Mouse (Mus musculus) limb, embryonic 11.5 days (tissue): ENCODE results near the gene Taf3. TPM values are rescaled to one million over a fixed set of nuclear protein-coding genes. Genes with fewer than 3 reads are reported as not detected.

Experiments
- ATAC-seq: fragments of 200-750 bp; cut with Nextera tagmentation; 2 replicates; pipeline ENCODE4 v1.8.0; 2017; ENCODE audit warnings: low read depth; ENCODE audit not compliant: insufficient number of reproducible peaks, low FRiP score, low TSS enrichment
- DNase-seq: peaks from one replicate; pipeline ENCODE4 v3.0.0-alpha.2; 2015; ENCODE audit warnings: low spot score
- H3K27ac ChIP-seq: fragments of 300-500 bp; sonication (generic); replicated peaks from 2 replicates; pipeline ENCODE4 v1.5.1; 2014; ENCODE audit warnings: low read depth, mild to moderate bottlenecking, low read length
- H3K27me3 ChIP-seq: fragments of 300-500 bp; sonication (generic); 2 replicates; pipeline ENCODE4 v1.6.1; 2014; ENCODE audit warnings: mild to moderate bottlenecking, low read length, mixed read lengths; ENCODE audit not compliant: control insufficient read depth, insufficient read depth
- H3K36me3 ChIP-seq: fragments of 300-500 bp; sonication (generic); 2 replicates; pipeline ENCODE4 v1.6.1; 2014; ENCODE audit warnings: mild to moderate bottlenecking, low read length, moderate library complexity, mixed read lengths; ENCODE audit not compliant: control insufficient read depth, insufficient read depth
- H3K4me1 ChIP-seq: fragments of 300-500 bp; sonication (generic); 2 replicates; pipeline ENCODE4 v1.6.1; 2014; ENCODE audit warnings: low read length, mixed read lengths; ENCODE audit not compliant: control insufficient read depth, insufficient read depth
- H3K4me2 ChIP-seq: fragments of 300-500 bp; sonication (generic); 2 replicates; pipeline ENCODE4 v1.6.1; 2014; ENCODE audit warnings: low read depth, mild to moderate bottlenecking, moderate library complexity; ENCODE audit not compliant: severe bottlenecking
- H3K4me3 ChIP-seq: fragments of 300-500 bp; sonication (generic); 2 replicates; pipeline ENCODE4 v1.5.1; 2014; ENCODE audit warnings: low read depth, low read length
- H3K9ac ChIP-seq: fragments of 300-500 bp; sonication (generic); 2 replicates; pipeline ENCODE4 v1.6.1; 2014; ENCODE audit warnings: mild to moderate bottlenecking, low read length
- H3K9me3 ChIP-seq: fragments of 300-500 bp; sonication (generic); 2 replicates; pipeline ENCODE4 v1.6.1; 2016; ENCODE audit warnings: low read length; ENCODE audit not compliant: control insufficient read depth
- WGBS: fragments of 180-500 bp; shearing (Covaris S2); extraction: QIAGEN DNeasy Blood & Tissue Kit; methylation state at CpG from one replicate; pipeline ENCODE4 v1.1.7; 2014; 5-methylcytosine and 5-hydroxymethylcytosine counted together
- polyA plus RNA-seq: library from polyadenylated mRNA; unstranded; fragments of >200 nt; fragmentation: Nextera tagmentation; extraction: Ambion mirVana; gene quantifications from 2 replicates; pipeline ENCODE4 v1.2.1, GENCODE M21; 2014

Gene Taf3
- polyA plus RNA-seq, 1 experiment from 2014 or later = 17.3 TPM

DNA sequence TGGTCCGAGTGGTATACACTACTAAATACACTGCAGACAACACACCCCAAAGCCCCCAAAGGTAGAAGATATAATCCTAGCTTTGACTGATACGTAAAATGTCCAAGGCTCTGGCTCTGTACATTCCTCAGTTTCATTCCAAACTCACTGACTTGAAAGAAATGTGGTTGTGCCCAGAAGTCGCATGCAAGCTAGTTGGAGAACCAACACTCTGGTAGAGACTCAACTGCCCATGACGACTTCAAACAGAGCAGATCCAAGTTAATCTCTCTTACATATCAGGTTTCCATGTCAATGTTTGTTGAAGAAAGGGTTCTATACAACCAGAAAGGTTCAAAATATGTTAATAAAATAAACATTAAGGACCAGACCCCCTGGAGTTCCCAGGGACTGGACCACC, 60.1 kb downstream of the Taf3 start:
- Histone ChIP-seq H3K9me3 (no peaks in the 10 kb centered on the region), H3K9ac (no peak overlapping the region), H3K4me2 (no peak overlapping the region), H3K4me3 (no peak overlapping the region), H3K27me3 (no peaks in the 10 kb centered on the region), H3K36me3 (no peaks in the 10 kb centered on the region), H3K4me1 (peaks cover 10% of the 10 kb centered on the region; the same call in 1 of the 2 replicates), H3K27ac (no peak overlapping the region)
- no peak for DNase-seq
- WGBS = 90% methylated on average over 4 of the region's 4 CpGs
- no peak for ATAC-seq

GRCm38 (mm10) chr2:9985979-9986447, 62.4 kb downstream of the Taf3 start:
- H3K4me2 ChIP-seq = no peak overlapping the region
- no peak for DNase-seq
- H3K27me3 ChIP-seq = no peaks in the 10 kb centered on the region
- ATAC-seq = no peak
- H3K9ac ChIP-seq = no peak overlapping the region
- no peaks in the 10 kb centered on the region for H3K36me3 ChIP-seq
- H3K4me3 ChIP-seq = no peak overlapping the region
- WGBS = 3% methylated on average over 6 of the region's 6 CpGs
- no peaks in the 10 kb centered on the region for H3K9me3 ChIP-seq
- peaks cover 16% of the 10 kb centered on the region for H3K4me1 ChIP-seq
- no peak overlapping the region for H3K27ac ChIP-seq

DNA sequence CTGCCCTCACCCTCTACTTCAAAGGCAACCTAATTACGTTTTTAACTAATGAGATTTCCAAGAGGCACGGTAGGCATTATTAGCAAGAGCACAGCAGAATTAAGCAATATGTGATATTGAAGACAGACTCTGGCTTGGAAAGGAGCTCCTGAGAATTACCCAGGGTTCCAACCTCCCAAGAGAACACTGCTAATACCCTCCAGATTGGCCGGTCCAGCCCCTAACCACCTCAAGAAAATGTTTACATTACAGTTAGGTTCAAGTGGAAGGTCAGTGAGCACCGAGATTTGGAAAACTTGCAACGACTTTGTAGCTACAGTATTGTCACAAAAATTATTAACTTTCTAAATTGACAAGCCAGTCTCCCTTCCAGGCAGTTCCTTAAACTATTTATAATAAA, 66.0 kb downstream of the Taf3 start:
- ATAC-seq = no peak
- Histone ChIP-seq H3K36me3 (no peaks in the 10 kb centered on the region), H3K9me3 (no peaks in the 10 kb centered on the region), H3K27me3 (no peaks in the 10 kb centered on the region), H3K4me3 (no peak overlapping the region), H3K4me2 (no peak overlapping the region), H3K9ac (no peak overlapping the region), H3K27ac (no peak overlapping the region), H3K4me1 (peaks cover 12% of the 10 kb centered on the region)
- 5% methylated on average over 5 of the region's 5 CpGs for WGBS
- peak; percentile 38 for DNase-seq

- WGBS = 81% methylated on average over 3 of the region's 3 CpGs
These were observed 76.5 kb downstream of the Taf3 start for GRCm38 (mm10) chr2:9971927-9972326.

DNA sequence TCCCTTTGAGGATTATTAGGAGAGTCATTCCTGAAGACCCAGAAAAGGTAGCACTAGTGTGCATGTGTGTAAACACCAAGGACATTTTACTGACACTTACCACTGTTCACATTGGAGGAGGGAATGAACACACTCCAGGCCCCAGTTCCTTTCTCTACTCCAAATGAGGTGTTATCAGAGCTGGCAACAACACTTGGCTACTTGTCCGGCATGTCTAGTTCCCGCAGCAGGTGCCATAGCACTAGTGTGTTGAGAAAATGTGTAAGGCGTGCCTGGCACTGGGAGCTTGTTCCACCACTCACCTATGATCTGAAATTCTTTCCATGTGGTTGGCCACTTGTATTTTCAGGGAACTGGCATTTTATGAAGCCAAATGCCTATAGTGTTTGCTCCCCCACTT, 77.8 kb downstream of the Taf3 start:
- H3K36me3 ChIP-seq = no peaks in the 10 kb centered on the region
- H3K27me3 ChIP-seq = no peaks in the 10 kb centered on the region
- WGBS = 90% methylated on average over 3 of the region's 3 CpGs
- H3K4me2 ChIP-seq = no peak overlapping the region
- H3K27ac ChIP-seq = no peak overlapping the region
- DNase-seq (no peak), ATAC-seq (no peak)
- no peak overlapping the region for H3K4me3 ChIP-seq
- no peaks in the 10 kb centered on the region for H3K4me1 ChIP-seq
- H3K9me3 ChIP-seq = no peaks in the 10 kb centered on the region
- H3K9ac ChIP-seq = no peak overlapping the region

More at GRCm38 (mm10) chr2:9971927-9972326, 76.5 kb downstream of the Taf3 start:
- no peaks in the 10 kb centered on the region for H3K9me3 ChIP-seq
- H3K4me3 ChIP-seq = no peak overlapping the region
- no peaks in the 10 kb centered on the region for H3K27me3 ChIP-seq
- H3K36me3 ChIP-seq = no peaks in the 10 kb centered on the region
- H3K4me2 ChIP-seq = no peak overlapping the region
- H3K9ac ChIP-seq = no peak overlapping the region
- DNase-seq = no peak
- no peaks in the 10 kb centered on the region for H3K4me1 ChIP-seq
- H3K27ac ChIP-seq = no peak overlapping the region
- no peak for ATAC-seq

DNA sequence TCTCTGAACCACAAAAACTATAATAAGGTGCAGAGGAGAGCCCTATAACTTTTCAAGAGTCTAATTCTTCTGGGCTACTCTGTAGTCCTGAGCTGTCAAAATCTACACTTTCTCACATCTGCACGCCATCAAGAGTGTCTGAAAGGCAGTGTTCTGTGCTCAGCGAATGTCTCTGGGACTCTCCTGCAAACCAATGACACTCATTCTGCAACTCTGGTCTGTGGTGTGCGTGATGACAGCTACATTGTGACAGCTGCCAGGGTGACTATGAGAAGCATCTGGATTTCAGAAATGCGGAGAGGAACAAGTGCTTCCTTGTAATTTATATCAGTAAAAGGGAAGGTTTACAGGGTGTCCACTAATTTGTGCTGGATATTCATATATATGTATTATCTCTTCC, 78.2 kb downstream of the Taf3 start:
- WGBS = 52% methylated on average over 4 of the region's 4 CpGs
- H3K9me3 ChIP-seq = no peaks in the 10 kb centered on the region

DNA sequence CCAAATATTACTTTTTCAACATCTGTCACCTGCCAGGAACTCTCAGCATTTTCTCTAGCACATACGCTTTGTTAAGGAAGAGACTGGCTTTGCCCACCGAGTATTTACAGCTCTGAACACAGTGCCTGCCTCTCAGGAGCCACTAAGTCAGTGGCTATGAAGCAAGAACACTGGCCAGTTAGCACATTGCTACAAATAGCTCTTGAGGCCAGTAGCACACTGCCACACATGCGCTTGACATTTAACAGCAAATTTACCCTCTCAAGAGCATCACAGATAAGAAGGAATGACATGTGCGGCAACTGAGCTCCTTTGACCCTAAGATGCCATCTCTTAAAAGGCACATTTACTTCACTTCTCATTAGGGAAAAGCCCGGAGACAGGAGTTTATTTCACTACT, 78.7 kb downstream of the Taf3 start:
- H3K27ac ChIP-seq = no peak overlapping the region
- H3K9ac ChIP-seq = no peak overlapping the region
- no peak overlapping the region for H3K4me3 ChIP-seq
- DNase-seq (no peak), ATAC-seq (no peak)
- H3K4me2 ChIP-seq = no peak overlapping the region
- H3K4me1 ChIP-seq = no peaks in the 10 kb centered on the region
- H3K9me3 ChIP-seq = no peaks in the 10 kb centered on the region
- 67% methylated on average over 5 of the region's 5 CpGs for WGBS
- H3K27me3 ChIP-seq = no peaks in the 10 kb centered on the region
- no peaks in the 10 kb centered on the region for H3K36me3 ChIP-seq

More for the DNA sequence above, 78.2 kb downstream of the Taf3 start:
- Histone ChIP-seq H3K27me3 (no peaks in the 10 kb centered on the region), H3K9ac (no peak overlapping the region), H3K36me3 (no peaks in the 10 kb centered on the region), H3K4me1 (no peaks in the 10 kb centered on the region), H3K4me3 (no peak overlapping the region), H3K4me2 (no peak overlapping the region), H3K27ac (no peak overlapping the region)
- ATAC-seq = no peak
- no peak for DNase-seq

DNA sequence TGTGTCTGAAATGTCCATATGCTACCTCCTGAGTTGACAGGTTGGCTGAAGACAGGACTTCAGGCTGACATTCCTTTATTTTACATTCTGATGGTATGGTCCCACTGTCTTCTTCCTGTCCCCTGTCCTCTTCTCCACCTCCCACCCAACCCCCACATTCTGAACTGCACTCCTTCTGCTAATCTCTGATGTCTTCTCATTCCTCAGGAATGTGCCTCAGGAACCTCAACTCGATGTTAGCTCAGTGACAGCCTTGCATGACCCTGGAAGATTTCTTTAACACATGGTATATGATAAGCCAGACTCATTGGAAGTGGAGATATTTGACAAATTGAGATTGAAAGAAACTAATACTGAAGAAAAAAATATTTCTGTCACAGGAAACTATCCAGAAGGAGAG, 81.8 kb downstream of the Taf3 start:
- Histone ChIP-seq H3K9me3 (no peaks in the 10 kb centered on the region), H3K9ac (no peak overlapping the region), H3K36me3 (no peaks in the 10 kb centered on the region), H3K4me1 (peaks cover 6% of the 10 kb centered on the region), H3K27ac (no peak overlapping the region), H3K4me3 (no peak overlapping the region), H3K4me2 (no peak overlapping the region), H3K27me3 (no peaks in the 10 kb centered on the region)
- no peak for DNase-seq
- WGBS = 50% methylated on average over 1 of the region's 1 CpGs
- ATAC-seq = no peak

DNA sequence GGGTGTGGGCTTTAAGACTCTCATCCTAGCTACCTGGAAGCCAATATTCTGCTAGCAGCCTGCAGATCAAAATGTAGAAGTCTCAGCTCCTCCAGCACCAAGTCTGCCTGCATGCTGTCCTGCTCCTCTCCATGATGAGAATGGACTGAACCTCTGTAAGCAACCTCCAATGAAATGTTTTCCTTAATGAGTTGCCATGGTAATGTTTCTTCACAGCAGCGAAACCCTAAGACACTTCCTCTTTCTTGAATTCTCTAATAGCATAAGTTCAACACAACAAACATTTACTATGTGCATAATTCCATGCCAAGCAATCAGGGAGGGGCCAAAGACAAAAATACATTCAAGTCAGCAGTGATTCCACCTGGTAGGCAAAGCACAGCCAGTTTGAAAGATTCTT, 82.8 kb downstream of the Taf3 start:
- ATAC-seq (no peak), DNase-seq (no peak)
- no peak overlapping the region for H3K4me2 ChIP-seq
- H3K36me3 ChIP-seq = no peaks in the 10 kb centered on the region
- no peak overlapping the region for H3K27ac ChIP-seq
- WGBS = 82% methylated on average over 1 of the region's 1 CpGs
- peaks cover 12% of the 10 kb centered on the region for H3K4me1 ChIP-seq
- H3K9ac ChIP-seq = no peak overlapping the region
- no peak overlapping the region for H3K4me3 ChIP-seq
- H3K27me3 ChIP-seq = no peaks in the 10 kb centered on the region
- H3K9me3 ChIP-seq = no peaks in the 10 kb centered on the region
